Mouse (Mus musculus) lung, postnatal 25 days (tissue): Measurements from ENCODE around the gene Med25.

ENCODE experiments used
- DNase-seq: peaks from one replicate; pipeline ENCODE4 v3.0.0; 2022; ENCODE audit warnings: low spot score

Med25 gene

GRCm38 (mm10) chr7:44846804-44847203 lies 45.7 kb downstream of the Med25 start:
- DNase-seq, result no peak

DNA sequence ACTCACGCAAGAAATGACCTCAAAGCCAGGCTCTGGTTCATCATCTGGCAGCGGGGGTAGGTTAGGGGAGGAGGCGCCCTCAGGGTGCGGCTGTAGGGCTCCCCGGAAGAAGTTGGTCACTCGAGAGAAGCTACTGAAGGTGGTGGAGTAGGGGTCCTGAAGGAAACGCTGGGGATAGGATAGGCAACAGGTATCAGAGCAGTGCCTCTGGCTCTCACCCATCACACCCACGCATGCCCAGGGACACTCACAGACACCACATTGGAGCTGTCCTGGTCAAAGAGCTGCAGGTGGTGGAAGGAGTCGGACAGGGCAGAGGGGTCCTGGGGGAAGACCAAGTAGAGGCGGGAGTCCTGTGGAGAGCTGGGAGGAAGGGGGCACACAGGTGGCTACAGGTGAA lies 47.5 kb downstream of the Med25 start:
- DNase-seq, result no peak

GRCm38 (mm10) chr7:44841825-44842463 lies 50.6 kb downstream of the Med25 start:
- no peak for DNase-seq

DNA sequence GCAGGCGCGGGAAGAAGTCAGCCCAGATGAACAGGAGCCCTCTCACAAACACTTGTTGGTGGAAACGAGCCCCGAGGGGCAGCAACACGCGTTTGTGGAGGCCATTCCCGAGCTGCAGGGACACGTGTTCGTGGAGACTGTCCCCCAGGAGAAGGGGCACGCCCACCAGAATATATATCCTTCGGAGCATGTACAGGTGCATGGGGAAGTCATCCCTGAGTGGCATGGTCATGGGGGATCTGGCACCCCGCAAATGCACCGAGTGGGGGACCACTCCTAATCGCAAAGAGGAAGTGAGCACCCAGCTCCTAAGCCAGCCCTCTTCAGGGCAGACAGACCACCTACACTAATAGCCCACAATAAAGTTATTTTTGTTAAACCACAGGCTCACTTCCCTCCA lies 52.1 kb downstream of the Med25 start:
- DNase-seq, result no peak

DNA sequence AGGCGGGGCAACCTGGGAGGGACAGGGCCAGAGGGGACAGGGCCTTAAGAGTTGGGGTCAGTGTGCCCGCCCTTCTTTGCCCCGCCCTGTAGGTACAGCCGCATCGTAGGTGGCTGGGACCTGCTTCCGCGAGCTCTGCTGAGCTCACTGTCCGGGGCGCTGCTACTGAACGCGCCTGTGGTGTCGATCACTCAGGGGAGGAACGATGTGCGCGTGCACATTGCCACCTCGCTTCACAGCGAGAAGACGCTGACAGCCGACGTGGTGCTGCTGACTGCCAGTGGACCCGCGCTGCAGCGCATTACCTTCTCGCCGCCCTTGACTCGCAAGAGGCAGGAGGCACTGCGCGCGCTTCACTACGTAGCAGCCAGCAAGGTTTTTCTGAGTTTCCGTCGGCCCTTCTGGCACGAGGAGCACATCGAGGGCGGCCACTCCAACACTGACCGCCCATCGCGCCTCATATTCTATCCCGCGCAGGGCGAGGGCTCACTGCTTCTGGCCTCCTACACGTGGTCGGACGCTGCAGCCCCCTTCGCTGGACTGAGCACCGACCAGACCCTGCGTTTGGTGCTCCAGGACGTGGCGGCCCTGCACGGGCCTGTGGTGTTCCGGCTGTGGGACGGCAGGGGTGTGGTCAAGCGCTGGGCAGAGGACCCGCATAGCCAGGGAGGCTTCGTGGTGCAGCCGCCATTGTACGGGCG lies 52.9 kb downstream of the Med25 start:
- no peak for DNase-seq

GRCm38 (mm10) chr7:44839171-44839490 lies 53.4 kb downstream of the Med25 start:
- no peak for DNase-seq

- no peak for DNase-seq
Measured at GRCm38 (mm10) chr7:44838073-44838472, 54.4 kb downstream of the Med25 start.

DNA sequence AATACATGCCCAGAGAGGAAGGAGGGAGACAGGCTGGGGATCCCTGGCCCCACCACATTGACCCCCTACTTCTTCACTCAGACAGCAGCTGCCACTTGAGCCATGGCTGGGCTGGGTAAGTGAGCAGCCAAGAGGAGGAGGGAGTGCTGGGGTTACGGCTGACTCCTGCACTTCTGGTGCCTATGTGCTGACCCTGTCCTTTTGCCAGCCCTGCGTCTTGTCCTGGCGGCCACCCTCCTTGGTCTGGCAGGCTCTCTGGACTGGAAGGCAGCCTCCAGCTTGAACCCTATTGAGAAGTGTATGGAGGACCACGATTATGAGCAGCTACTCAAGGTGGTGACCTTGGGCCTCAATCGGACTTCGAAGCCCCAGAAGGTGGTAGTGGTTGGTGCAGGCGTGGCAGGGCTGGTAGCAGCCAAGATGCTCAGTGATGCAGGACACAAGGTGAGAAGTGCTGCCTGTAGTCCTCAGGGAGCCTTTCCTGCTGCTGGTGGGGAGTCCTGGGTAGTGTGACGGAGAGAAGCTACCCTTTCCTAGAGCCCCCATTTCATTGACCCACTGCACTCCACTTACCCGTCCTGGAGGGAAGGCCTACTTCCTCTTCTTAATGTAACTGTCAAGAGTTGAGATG lies 56.0 kb downstream of the Med25 start:
- DNase-seq, result no peak

- no peak for DNase-seq
Measured at GRCm38 (mm10) chr7:44836016-44836404, 56.5 kb downstream of the Med25 start.

GRCm38 (mm10) chr7:44835373-44836015 lies 57.0 kb downstream of the Med25 start:
- no peak for DNase-seq

GRCm38 (mm10) chr7:44832763-44833162 lies 59.7 kb downstream of the Med25 start:
- DNase-seq, result no peak

GRCm38 (mm10) chr7:44828706-44829105 lies 63.8 kb downstream of the Med25 start:
- no peak for DNase-seq

- DNase-seq, result no peak
Measured at GRCm38 (mm10) chr7:44826771-44827170, 65.7 kb downstream of the Med25 start.
